Mouse (Mus musculus): Measurements from ENCODE around the gene Hgfac. TPM values are rescaled to one million over a fixed set of nuclear protein-coding genes. Genes with fewer than 3 reads are reported as not detected.

Gene Hgfac
- polyA plus RNA-seq, 1 experiment from 2014 or later, result 1.7 TPM

DNA sequence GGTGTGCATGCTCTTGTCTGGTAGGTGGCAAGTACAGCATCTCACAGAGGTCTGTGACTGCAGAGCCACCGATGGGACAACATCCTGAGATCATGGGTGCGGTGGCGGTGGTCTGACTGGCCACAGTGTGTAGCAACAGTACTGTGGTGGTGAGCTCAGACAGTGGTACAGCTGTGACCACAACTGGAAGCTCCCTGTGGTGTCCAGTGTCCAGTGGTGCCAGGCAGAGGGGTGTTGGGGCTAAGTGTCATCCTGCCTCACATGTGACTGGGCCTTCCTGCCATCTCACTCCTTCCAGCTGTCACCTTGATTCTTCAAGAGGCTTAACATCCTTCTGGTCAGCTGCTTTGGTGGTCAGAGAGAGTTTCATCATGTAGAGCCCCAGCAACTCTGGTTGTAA lies 13.3 kb downstream of the Hgfac start:
- Histone ChIP-seq H3K9ac (ENCODE audit: low read length) (no peak overlapping the region), H3K27me3 (replicated peaks; ENCODE audit: control insufficient read depth, insufficient read depth, low read length) (peaks cover 39% of the 10 kb centered on the region), H3K4me2 (ENCODE audit: low read length) (no peak overlapping the region), H3K27ac (ENCODE audit: low read depth) (no peak overlapping the region), H3K4me1 (replicated peaks; ENCODE audit: control insufficient read depth, insufficient read depth, low read length) (peaks cover 7% of the 10 kb centered on the region), H3K9me3 (ENCODE audit: control insufficient read depth, low read length) (no peaks in the 10 kb centered on the region), H3K36me3 (ENCODE audit: control insufficient read depth, insufficient read depth, low read length) (no peaks in the 10 kb centered on the region), H3K4me3 (ENCODE audit: low read depth, low read length) (no peak overlapping the region)
- DNase-seq (ENCODE audit: low spot score) (no peak), ATAC-seq (replicated peaks; ENCODE audit: low FRiP score, low TSS enrichment, low read depth) (no peak)
- WGBS, result 84% methylated on average over 3 of the region's 3 CpGs

DNA sequence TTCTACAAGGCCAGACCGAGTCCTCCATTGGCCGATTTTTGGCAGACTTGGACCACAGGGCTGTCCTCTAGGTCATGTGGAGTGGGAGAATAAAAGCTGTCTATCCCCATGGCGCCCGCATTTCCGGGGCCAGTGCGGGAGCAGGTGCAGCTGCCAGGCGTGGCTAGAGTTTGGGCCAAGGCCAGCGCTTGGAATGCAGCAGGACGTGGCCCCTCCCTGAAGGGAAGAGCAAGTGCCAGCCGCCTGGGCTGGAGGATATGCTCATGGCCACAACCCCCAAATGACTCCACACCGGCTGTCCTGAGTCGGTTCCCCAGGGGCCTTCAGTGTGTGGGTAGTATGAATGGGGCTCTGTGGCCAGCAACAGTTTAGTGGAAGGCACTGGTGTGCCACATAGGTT lies 13.8 kb downstream of the Hgfac start:
- DNase-seq (ENCODE audit: low spot score) (no peak), ATAC-seq (replicated peaks; ENCODE audit: low FRiP score, low TSS enrichment, low read depth) (no peak)
- Histone ChIP-seq H3K9me3 (ENCODE audit: control insufficient read depth, low read length) (no peaks in the 10 kb centered on the region), H3K9ac (ENCODE audit: low read length) (no peak overlapping the region), H3K4me2 (ENCODE audit: low read length) (no peak overlapping the region), H3K27ac (ENCODE audit: low read depth) (no peak overlapping the region), H3K36me3 (ENCODE audit: control insufficient read depth, insufficient read depth, low read length) (no peaks in the 10 kb centered on the region), H3K4me3 (ENCODE audit: low read depth, low read length) (no peak overlapping the region), H3K27me3 (replicated peaks; ENCODE audit: control insufficient read depth, insufficient read depth, low read length) (peaks cover 40% of the 10 kb centered on the region), H3K4me1 (replicated peaks; ENCODE audit: control insufficient read depth, insufficient read depth, low read length) (peaks cover 7% of the 10 kb centered on the region)
- WGBS, result 67% methylated on average over 12 of the region's 12 CpGs

GRCm38 (mm10) chr5:35056604-35057432 lies 15.5 kb downstream of the Hgfac start, which contains the start of gene Dok7:
Dok7 (plus strand) TSS chr5:35056766.
- Histone ChIP-seq H3K36me3 (ENCODE audit: control insufficient read depth, insufficient read depth, low read length) (no peaks in the 10 kb centered on the region), H3K4me2 (ENCODE audit: low read length) (peak within 1 kb of the TSS; percentile 93), H3K4me1 (replicated peaks; ENCODE audit: control insufficient read depth, insufficient read depth, low read length) (peaks cover 7% of the 10 kb centered on the region), H3K27me3 (replicated peaks; ENCODE audit: control insufficient read depth, insufficient read depth, low read length) (peaks cover 40% of the 10 kb centered on the region), H3K27ac (ENCODE audit: low read depth) (no peak within 1 kb of the TSS), H3K9ac (ENCODE audit: low read length) (peak within 1 kb of the TSS; percentile 37), H3K9me3 (ENCODE audit: control insufficient read depth, low read length) (no peaks in the 10 kb centered on the region), H3K4me3 (ENCODE audit: low read depth, low read length) (peak within 1 kb of the TSS; percentile 40)
- ATAC-seq (replicated peaks; ENCODE audit: low FRiP score, low TSS enrichment, low read depth) (peak; percentile 56), DNase-seq (ENCODE audit: low spot score) (peak; percentile 71)
- WGBS, result 2% methylated on average over 69 of the region's 74 CpGs

DNA sequence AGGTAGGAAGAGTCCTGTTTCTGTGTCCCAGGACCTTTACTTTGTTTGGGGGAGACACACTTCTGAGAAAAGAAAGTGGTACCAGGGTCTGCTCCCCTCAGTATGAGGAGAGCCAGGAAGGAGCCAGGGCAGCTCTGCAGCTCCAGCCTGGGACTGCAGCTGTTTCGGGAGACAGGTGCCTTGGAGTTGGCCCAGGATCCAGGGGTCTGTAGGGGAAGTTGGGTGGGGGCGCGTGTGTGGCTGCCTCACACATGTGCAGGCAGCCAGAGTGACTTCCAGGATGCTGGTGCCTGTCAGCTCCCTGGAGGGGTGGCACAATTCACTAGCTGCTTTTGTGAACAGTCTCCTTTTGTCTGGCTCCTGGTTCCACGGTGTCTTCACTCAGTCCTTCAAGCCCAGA lies 16.3 kb downstream of the Hgfac start:
- 0 out of 2 replicates have a peak overlapping the region, but pooled peaks have one; percentile 37 for H3K9ac ChIP-seq (ENCODE audit: low read length)
- no peaks in the 10 kb centered on the region for H3K36me3 ChIP-seq (ENCODE audit: control insufficient read depth, insufficient read depth, low read length)
- H3K4me1 ChIP-seq (replicated peaks; ENCODE audit: control insufficient read depth, insufficient read depth, low read length), result peaks cover 7% of the 10 kb centered on the region
- peaks cover 40% of the 10 kb centered on the region for H3K27me3 ChIP-seq (replicated peaks; ENCODE audit: control insufficient read depth, insufficient read depth, low read length)
- no peaks in the 10 kb centered on the region for H3K9me3 ChIP-seq (ENCODE audit: control insufficient read depth, low read length)
- ATAC-seq (replicated peaks; ENCODE audit: low FRiP score, low TSS enrichment, low read depth) (no peak), DNase-seq (ENCODE audit: low spot score) (no peak)
- H3K27ac ChIP-seq (ENCODE audit: low read depth), result no peak overlapping the region
- peak overlapping the region; percentile 93 for H3K4me2 ChIP-seq (ENCODE audit: low read length)
- H3K4me3 ChIP-seq (ENCODE audit: low read depth, low read length), result peak overlapping the region; percentile 40
- WGBS, result 27% methylated on average over 4 of the region's 4 CpGs

DNA sequence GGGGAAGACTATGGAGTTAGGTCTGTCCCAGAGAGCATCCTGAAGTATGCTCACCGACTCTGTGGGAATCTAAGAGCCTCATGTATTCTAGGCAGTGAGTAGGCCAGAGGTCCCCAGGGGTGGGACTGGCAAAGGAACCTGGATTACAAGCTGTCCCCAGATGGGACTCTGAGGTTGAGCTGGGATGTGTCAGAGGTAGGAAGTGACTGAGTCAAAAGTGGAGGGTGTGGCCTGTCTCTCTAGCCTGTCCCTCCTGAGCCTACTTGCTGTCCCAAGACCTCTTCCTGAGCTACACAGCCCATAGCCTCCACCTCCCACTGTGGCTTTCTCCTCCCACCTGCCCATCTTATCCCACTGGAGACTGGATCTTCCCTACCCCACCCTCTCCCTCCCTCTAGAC lies 16.9 kb downstream of the Hgfac start:
- Histone ChIP-seq H3K4me2 (ENCODE audit: low read length) (no peak overlapping the region), H3K9me3 (ENCODE audit: control insufficient read depth, low read length) (no peaks in the 10 kb centered on the region), H3K36me3 (ENCODE audit: control insufficient read depth, insufficient read depth, low read length) (no peaks in the 10 kb centered on the region), H3K4me3 (ENCODE audit: low read depth, low read length) (no peak overlapping the region), H3K9ac (ENCODE audit: low read length) (no peak overlapping the region), H3K4me1 (replicated peaks; ENCODE audit: control insufficient read depth, insufficient read depth, low read length) (peaks cover 7% of the 10 kb centered on the region), H3K27me3 (replicated peaks; ENCODE audit: control insufficient read depth, insufficient read depth, low read length) (peaks cover 40% of the 10 kb centered on the region), H3K27ac (ENCODE audit: low read depth) (no peak overlapping the region)
- ATAC-seq (replicated peaks; ENCODE audit: low FRiP score, low TSS enrichment, low read depth), result no peak
- WGBS, result 74% methylated on average over 1 of the region's 1 CpGs
- DNase-seq (ENCODE audit: low spot score), result no peak

GRCm38 (mm10) chr5:35060098-35060497 lies 18.8 kb downstream of the Hgfac start:
- ATAC-seq (replicated peaks; ENCODE audit: low FRiP score, low TSS enrichment, low read depth) (no peak), DNase-seq (ENCODE audit: low spot score) (no peak)
- H3K27ac ChIP-seq (ENCODE audit: low read depth), result no peak overlapping the region
- no peak overlapping the region for H3K4me2 ChIP-seq (ENCODE audit: low read length)
- no peak overlapping the region for H3K4me3 ChIP-seq (ENCODE audit: low read depth, low read length)
- no peak overlapping the region for H3K9ac ChIP-seq (ENCODE audit: low read length)
- no peaks in the 10 kb centered on the region for H3K36me3 ChIP-seq (ENCODE audit: control insufficient read depth, insufficient read depth, low read length)
- 56% methylated on average over 3 of the region's 3 CpGs for WGBS
- H3K4me1 ChIP-seq (replicated peaks; ENCODE audit: control insufficient read depth, insufficient read depth, low read length), result peaks cover 7% of the 10 kb centered on the region
- no peaks in the 10 kb centered on the region for H3K9me3 ChIP-seq (ENCODE audit: control insufficient read depth, low read length)
- H3K27me3 ChIP-seq (replicated peaks; ENCODE audit: control insufficient read depth, insufficient read depth, low read length), result peaks cover 40% of the 10 kb centered on the region

DNA sequence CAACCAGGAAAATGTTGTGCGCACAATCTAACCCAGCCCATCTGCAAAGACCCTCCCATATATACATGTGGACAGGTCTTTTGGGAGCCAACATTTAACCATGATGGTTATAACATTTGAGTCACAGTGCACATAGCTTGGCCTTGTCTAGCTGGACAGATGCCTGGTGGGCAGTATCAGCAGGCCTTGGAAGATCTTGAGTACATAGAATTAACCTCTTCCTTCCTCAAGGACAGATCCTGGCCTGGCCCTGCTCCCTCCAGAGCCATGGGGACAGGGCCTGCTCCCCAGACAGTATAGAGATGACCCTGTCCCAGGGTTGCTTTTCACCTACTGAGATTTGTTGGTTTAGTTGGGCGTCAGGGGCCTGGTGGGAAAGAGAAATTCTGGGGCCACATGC lies 28.5 kb downstream of the Hgfac start:
- 89% methylated on average over 2 of the region's 2 CpGs for WGBS

GRCm38 (mm10) chr5:35070314-35070713 lies 29.0 kb downstream of the Hgfac start:
- no peaks in the 10 kb centered on the region for H3K36me3 ChIP-seq (ENCODE audit: control insufficient read depth, insufficient read depth, low read length)
- no peak overlapping the region for H3K4me2 ChIP-seq (ENCODE audit: low read length)
- H3K9ac ChIP-seq (ENCODE audit: low read length), result no peak overlapping the region
- 88% methylated on average over 8 of the region's 8 CpGs for WGBS
- H3K4me3 ChIP-seq (ENCODE audit: low read depth, low read length), result no peak overlapping the region
- no peaks in the 10 kb centered on the region for H3K4me1 ChIP-seq (replicated peaks; ENCODE audit: control insufficient read depth, insufficient read depth, low read length)
- DNase-seq (ENCODE audit: low spot score) (no peak), ATAC-seq (replicated peaks; ENCODE audit: low FRiP score, low TSS enrichment, low read depth) (no peak)
- H3K27me3 ChIP-seq (replicated peaks; ENCODE audit: control insufficient read depth, insufficient read depth, low read length), result no peaks in the 10 kb centered on the region
- H3K9me3 ChIP-seq (ENCODE audit: control insufficient read depth, low read length), result no peaks in the 10 kb centered on the region
- no peak overlapping the region for H3K27ac ChIP-seq (ENCODE audit: low read depth)

More for the DNA sequence above, 28.5 kb downstream of the Hgfac start:
- DNase-seq (ENCODE audit: low spot score) (no peak), ATAC-seq (replicated peaks; ENCODE audit: low FRiP score, low TSS enrichment, low read depth) (no peak)
- no peak overlapping the region for H3K9ac ChIP-seq (ENCODE audit: low read length)
- H3K36me3 ChIP-seq (ENCODE audit: control insufficient read depth, insufficient read depth, low read length), result no peaks in the 10 kb centered on the region
- H3K27ac ChIP-seq (ENCODE audit: low read depth), result no peak overlapping the region
- H3K4me2 ChIP-seq (ENCODE audit: low read length), result no peak overlapping the region
- no peaks in the 10 kb centered on the region for H3K9me3 ChIP-seq (ENCODE audit: control insufficient read depth, low read length)
- no peak overlapping the region for H3K4me3 ChIP-seq (ENCODE audit: low read depth, low read length)
- no peaks in the 10 kb centered on the region for H3K4me1 ChIP-seq (replicated peaks; ENCODE audit: control insufficient read depth, insufficient read depth, low read length)
- H3K27me3 ChIP-seq (replicated peaks; ENCODE audit: control insufficient read depth, insufficient read depth, low read length), result no peaks in the 10 kb centered on the region

- Histone ChIP-seq H3K9me3 (ENCODE audit: control insufficient read depth, low read length) (no peaks in the 10 kb centered on the region), H3K36me3 (ENCODE audit: control insufficient read depth, insufficient read depth, low read length) (no peaks in the 10 kb centered on the region), H3K27ac (ENCODE audit: low read depth) (no peak overlapping the region), H3K4me2 (ENCODE audit: low read length) (no peak overlapping the region), H3K27me3 (replicated peaks; ENCODE audit: control insufficient read depth, insufficient read depth, low read length) (no peaks in the 10 kb centered on the region), H3K4me1 (replicated peaks; ENCODE audit: control insufficient read depth, insufficient read depth, low read length) (no peaks in the 10 kb centered on the region), H3K4me3 (ENCODE audit: low read depth, low read length) (no peak overlapping the region), H3K9ac (ENCODE audit: low read length) (no peak overlapping the region)
- DNase-seq (ENCODE audit: low spot score), result no peak
- no peak for ATAC-seq (replicated peaks; ENCODE audit: low FRiP score, low TSS enrichment, low read depth)
- 60% methylated on average over 7 of the region's 7 CpGs for WGBS
Measured at GRCm38 (mm10) chr5:35070953-35071352, 29.6 kb downstream of the Hgfac start.

Measured in intestine, embryonic 14.5 days (tissue).